Mouse (Mus musculus): ENCODE results near the gene Gjc1. TPM values are rescaled to one million over a fixed set of nuclear protein-coding genes. Genes with fewer than 3 reads are reported as not detected.

Gene Gjc1
- polyA plus RNA-seq, 1 experiment: 3.7 TPM

DNA sequence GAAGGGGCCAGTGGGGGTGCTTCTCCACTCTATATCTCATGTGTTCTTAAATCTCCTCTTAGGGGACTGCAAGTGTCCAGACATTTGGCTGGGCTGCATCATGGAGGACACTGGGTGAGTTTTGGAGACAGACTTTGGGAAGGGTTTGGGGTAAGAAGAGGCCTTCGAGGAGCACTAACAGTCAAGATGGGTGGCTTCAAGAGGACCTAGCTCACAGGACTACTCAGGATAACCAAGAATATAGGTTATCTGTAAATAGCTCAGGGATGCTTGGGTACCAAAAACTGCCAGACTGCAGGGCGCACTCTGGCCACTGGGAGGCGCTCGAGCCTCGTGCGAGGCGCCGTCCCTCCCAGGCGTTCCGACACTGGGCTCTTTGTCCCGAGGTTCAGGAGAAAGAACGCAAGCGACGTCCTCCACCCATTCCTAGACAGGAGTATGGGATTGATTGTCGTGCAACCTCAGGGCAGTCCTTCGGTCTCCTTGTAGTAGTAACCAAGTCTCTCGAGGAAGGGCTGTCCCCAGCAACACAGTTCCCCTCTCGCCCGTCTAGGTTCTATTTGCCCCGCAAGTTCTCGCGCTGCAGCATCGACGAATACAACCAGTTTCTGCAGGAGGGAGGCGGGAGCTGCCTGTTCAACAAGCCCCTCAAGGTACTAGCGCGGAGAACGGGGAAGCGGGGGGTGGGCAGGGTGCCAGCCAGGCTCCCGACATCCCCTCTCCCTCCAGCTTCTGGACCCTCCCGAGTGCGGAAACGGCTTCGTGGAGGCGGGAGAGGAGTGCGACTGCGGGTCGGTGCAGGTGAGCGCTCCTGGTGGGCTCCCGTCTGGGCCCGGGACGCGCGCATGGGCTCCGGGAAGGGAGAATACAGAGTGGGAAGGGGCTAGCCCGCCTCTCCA is 45.5 kb downstream of the Gjc1 start:
- peak; percentile 43 for DNase-seq (ENCODE audit: low read depth, low spot score)
- WGBS: 1% methylated on average over 46 of the region's 46 CpGs

DNA sequence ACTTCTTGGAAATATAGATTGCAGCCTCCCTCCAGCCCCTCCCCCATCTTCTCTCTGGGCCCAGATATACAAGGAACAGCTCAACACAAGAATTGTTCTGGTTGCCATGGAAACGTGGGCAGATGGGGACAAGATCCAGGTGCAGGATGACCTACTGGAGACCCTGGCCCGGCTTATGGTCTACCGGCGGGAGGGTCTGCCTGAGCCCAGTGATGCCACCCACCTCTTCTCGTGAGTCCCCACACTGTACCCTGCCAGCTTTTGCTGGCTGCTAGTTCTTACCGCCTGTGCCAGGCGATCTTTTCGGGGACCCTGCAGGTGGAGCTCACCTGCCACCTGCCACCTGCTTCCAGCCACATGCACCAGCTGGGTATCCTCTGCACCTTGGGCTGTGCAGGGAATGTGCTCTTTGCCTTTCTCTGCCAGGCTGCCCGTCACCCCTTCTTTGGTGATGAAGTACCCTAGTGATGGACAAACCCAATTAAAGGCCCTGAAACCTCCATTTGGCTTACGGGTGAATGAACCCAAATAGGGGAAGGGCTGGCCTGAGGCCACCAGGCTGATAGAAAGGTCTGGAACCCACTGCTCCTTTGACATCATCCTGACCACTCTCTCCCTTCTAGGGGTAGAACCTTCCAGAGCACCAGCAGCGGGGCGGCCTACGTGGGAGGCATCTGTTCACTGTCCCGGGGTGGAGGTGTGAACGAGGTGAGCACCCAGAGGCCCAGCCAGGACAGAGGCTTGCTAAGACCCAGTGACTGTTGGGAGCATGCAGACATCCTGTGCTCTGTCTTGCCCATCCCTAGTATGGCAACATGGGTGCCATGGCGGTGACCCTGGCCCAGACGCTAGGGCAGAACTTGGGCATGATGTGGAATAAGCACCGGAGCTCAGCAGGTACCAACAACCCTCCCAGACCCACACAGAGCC is 46.5 kb downstream of the Gjc1 start:
- whole genome bisulfite sequencing: 68% methylated on average over 18 of the region's 18 CpGs

DNA sequence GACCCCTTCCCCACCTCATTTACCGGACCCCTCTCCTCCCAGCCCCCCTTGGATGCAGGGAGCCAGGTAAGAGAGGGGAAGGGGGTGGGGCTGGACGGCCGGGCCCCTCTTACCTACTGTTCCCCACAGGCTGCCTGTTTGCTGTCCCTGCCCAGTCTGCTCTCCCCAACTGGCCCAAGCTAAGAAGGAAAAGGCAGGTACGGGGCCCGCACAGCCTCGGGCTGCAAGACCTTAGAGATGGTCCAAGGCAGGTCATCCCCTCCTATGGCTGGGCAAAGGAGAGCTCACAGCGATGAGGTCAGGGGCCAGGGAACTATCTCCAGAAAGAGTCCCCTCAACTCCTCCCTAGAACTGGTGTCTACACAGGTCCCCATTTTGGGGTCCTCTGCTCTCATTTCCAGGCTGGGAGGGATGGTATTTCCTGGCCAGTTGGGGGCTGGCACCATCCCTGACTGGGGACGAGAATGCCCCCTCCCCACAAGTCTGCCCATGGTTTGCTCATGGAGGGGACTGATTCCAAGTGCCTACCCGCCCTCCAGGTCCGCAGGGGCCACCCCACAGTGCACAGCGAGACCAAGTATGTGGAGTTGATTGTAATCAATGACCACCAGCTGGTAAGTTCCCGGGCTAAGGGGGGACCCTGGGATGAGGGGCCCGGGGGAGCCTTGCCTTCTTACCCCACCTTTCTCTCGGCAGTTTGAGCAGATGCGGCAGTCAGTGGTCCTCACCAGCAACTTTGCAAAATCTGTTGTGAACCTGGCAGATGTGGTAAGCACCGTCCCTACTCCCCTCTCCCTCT is 47.4 kb downstream of the Gjc1 start:
- no peak for DNase-seq (ENCODE audit: low read depth, low spot score)

More for the DNA sequence above, 46.5 kb downstream of the Gjc1 start:
- no peak for DNase-seq (ENCODE audit: low read depth, low spot score)

DNA sequence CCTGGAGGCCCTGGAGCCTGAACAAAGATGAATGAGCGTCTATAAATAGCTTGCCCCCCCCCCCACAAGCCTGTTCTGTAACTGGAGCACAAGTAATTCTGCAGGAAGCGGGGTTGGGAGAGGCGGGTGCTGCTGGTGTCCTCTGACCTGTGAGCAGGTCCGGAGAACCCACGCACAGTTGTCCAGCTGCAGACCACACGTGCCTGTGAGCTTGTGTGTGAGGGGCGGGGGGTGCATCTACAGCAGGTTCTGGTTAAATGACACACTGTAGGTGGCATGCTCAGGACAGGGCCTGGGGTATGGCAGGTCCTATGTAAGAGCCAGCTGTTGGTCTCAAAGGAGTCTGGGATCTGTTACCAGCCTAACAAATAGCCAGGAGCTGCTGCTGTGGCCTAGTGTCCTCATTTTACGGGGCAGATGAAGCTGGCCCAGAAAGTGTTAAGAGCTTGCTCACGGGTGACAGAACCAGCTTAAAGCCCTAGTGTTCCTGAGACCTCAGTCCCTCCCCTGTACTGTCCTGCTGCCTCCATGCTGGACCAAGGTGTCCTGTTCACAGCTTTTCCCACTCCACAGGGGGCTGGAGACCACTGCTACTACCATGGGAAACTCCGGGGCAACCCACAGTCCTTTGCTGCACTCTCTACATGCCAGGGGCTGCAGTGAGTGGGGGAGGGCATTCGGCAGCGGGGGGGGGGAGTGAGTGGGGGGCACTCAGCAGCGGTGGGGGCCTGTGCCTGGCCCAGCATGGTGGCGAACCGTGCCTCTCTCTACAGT is 48.7 kb downstream of the Gjc1 start:
- WGBS: 53% methylated on average over 15 of the region's 15 CpGs
- DNase-seq (ENCODE audit: low read depth, low spot score): no peak

More for the DNA sequence above, 47.4 kb downstream of the Gjc1 start:
- 45% methylated on average over 16 of the region's 16 CpGs for WGBS

DNA sequence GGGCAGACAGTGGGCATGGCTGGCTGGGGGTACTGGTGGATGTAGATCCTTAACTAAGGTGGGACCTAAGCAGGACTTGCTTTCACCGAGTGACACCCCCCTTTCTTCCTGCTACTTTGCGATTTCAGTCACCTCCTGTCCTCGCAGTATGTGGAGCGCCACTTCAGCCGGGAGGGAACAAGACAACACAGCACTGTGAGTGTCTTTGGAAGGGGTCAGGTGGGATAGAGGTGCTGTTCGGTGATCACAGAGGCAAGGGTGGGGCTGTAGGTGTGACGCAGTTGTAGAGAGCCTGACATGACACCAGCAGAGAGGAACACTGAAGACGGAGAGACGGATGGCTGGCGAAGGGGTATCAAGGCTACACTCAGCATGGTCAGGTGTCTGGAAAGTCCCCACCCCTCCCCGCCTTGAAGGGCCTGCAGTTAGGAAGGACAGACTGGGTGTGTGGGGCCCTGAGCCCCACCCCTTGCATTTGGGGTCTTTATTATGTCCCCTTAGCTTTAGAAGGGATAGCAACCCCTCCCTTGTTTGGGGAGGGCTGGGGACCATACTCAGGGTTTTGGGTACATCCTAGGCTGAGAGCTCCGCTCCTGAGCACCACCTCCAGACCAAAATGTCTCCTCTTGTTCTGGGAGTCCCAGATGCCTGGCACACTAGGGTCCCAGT is 49.4 kb downstream of the Gjc1 start:
- 71% methylated on average over 12 of the region's 12 CpGs for WGBS
- DNase-seq (ENCODE audit: low read depth, low spot score): no peak

DNA sequence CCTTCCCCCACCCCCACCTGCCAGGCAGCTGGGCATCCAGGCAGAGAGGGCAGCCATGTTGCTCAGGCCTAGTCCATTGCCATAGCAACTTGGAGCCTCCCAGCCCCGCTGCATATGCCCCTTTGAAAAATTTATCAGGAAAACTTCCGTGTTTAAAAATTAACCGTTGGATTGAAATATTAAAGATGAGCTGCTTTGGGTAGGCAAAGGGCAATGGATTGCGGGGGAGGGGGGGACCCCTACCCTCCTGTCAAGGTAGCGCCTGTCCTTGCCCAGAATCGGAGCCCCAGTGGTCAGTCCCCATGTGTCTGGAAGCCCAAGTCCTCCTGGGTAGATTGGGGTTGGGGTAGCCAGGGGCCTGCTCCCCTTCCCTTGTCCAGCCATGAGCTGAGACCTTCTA is 50.4 kb downstream of the Gjc1 start:
- WGBS: 77% methylated on average over 6 of the region's 6 CpGs

DNA sequence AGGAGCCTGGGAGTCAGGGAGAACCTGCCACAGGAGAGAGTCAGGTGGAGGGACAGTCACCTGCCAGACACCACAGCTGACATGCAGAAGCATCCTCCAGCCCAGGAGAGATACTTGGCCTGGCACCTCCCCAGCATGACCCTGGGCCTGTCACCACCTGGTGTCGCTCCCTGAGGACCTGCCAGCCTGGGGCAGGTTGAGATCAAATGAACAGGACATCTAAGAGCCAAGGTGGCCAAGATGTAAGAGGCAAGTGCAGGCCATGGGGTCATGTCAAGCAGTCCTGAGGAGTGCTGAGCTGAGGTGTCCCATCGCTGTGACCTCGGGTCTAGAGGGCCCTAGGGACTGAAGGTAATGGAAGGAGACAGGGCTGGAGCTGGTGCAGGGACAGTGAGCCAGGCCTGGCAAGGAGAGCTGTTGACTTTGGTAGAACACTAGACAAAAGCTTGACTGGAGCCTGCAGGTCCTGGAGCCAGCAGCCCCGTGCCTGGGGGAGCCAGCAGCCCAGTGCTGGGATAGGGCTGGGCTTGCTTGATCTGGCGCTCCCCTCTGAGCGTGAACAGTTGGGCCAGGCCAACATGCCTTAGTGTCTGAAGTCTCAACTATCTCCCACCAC is 52.3 kb downstream of the Gjc1 start:
- 75% methylated on average over 6 of the region's 6 CpGs for WGBS
- no peak for DNase-seq (ENCODE audit: low read depth, low spot score)

More for the DNA sequence above, 50.4 kb downstream of the Gjc1 start:
- DNase-seq (ENCODE audit: low read depth, low spot score): no peak

DNA sequence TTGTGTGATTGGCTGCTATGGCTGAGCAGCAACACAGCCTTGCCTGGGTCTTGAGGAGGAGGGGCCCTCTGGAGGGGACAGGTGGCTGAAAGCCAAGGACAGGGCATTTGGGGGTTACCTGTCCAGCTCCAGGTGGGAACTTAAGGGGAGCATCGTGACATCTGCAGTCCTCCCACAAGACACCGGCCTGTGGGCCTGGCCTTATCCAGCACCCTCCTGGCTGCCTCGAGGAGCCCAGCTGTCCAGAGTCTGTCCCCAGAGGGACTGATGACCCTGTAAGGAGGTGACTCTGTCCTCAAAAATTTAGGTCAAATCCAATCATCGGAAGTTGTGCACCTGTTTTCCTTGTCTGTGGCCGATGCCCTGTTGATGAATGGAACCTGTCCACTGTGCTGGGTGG is 54.1 kb downstream of the Gjc1 start:
- 74% methylated on average over 5 of the region's 5 CpGs for WGBS

DNA sequence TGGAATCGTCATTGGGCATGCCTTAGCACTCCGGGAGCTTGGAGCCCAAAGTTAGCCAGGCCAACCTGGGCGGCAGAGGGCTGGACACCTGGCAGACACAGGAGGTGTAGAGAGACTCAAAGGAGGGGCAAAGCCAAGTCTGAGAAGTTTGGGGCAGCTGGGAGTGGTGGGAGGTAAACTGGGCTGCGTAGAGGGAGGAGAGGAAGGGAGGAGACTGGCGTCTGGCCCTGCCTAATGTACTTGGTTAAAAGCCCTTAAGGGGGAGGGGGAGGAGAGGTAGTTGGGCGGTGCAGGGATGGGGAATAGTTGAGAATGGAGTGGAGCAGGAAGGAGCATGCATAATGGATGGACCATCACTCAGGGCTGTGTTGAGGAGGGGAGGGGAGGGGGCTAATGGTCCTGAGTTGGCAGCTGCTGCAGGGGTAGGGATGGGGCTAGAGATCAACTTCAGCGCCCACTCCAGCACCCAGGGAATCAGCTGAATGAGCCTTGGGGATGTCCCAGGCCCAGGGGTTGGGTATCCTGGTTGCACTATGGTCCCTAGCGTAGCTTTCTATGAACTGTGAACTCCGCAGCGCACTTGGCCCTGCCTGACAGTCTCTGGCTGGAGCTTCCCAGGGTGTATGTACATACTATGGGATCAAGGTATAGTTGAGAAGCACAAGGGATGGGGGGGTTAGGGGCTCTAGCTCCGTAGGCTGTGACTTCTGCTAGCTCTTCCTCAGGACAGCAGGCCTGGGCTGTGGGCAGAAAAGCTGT is 56.3 kb downstream of the Gjc1 start:
- no peak for DNase-seq (ENCODE audit: low read depth, low spot score)
- 74% methylated on average over 11 of the region's 11 CpGs for WGBS

More for the DNA sequence above, 54.1 kb downstream of the Gjc1 start:
- DNase-seq (ENCODE audit: low read depth, low spot score): no peak

DNA sequence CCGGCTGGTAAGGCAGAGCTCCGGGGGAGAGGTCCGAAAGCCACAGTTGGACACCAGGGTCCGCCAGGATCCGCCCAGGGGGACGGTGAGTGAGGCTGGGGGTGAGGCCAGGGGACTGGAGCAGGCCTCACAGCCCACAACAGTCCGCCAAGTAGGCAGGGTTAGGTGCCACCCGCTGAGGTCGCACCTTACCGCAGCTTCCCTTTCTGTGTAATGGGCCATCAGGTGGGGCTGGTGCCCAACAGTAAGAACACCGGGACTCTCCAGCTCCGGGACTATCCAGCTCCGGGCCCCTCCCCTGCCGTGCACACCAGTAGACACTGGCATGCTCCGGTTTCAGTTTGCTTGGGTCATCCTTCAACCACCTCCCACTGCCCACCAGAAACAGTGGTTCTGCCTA is 57.3 kb downstream of the Gjc1 start:
- 20% methylated on average over 15 of the region's 15 CpGs for WGBS
- no peak for DNase-seq (ENCODE audit: low read depth, low spot score)

DNA sequence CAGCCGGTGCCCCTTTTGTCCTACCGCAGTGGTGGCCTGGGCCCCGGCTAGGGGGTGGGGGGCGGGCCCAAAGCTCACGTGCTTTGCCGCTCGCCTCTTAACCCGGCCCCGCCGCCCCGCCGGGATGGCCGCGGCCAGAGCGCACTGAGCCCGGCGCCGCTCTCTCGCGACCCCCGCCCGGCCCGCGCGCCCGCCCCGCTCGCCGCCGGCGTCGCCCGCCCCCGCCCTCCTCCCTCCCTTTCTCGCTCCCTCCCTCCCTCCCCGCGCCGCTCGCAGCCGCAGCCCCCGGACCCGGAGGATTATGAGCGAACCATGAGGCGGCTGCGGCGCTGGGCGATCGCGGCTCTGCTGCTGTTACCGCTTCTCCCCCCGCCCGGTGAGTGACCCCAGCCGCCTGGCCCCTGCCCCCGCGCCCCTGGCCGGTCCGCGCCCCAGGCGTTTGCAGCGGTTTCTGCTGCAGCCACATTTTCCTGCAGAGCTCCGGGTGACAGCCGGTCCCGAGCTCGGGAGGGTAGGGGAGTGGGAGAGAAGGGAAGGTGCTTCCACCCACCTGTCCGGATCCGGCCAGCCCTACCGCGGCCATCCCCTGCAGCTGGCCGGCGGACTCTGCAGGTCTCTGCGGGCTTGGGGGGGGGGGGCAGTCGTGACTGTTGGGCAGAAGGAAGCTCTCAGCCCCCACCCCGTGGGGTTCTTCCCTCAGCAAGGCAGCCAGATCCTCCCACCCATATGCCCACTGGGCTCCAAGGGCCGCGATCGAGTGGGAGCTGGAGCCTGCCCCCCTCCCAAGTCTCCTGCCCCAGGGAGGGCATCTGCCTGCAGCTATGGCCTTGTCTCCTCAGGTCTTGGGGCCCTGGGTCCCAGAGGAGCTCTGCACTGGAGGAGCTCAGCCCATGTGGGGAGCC is 57.9 kb downstream of the Gjc1 start, which contains the start of gene Adam11:
Gene Adam11, plus strand, starts transcription at position 131 of the 902 bp plus-strand sequence.
- DNase-seq (ENCODE audit: low read depth, low spot score): no peak
- 3% methylated on average over 72 of the region's 76 CpGs for WGBS

DNA sequence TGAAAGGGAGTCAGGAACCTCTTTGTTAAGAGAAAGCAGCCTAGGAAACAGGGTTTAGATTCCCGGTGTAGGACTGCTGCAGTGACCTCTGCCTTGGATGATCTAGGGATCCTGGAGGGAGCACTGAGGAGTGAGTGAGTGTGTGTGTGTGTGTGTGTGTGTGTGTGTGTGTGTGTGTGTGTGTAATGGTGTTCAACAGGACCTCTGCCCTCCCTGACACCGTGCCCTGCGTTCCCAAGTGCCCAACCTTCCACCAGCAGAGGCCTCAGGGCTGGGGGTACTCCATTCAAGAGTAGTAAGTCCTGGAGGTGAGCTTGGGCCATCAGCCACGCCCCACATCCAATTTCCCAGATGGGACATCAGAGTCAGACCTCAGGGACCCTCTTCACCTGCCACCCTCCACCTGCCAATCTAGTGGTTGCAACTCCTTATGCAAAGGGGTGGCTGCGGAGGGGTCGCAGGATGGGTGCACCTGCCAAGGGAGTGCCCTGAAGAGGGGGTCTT is 58.6 kb downstream of the Gjc1 start:
- no peak for DNase-seq (ENCODE audit: low read depth, low spot score)
- WGBS: 46% methylated on average over 6 of the region's 6 CpGs

DNA sequence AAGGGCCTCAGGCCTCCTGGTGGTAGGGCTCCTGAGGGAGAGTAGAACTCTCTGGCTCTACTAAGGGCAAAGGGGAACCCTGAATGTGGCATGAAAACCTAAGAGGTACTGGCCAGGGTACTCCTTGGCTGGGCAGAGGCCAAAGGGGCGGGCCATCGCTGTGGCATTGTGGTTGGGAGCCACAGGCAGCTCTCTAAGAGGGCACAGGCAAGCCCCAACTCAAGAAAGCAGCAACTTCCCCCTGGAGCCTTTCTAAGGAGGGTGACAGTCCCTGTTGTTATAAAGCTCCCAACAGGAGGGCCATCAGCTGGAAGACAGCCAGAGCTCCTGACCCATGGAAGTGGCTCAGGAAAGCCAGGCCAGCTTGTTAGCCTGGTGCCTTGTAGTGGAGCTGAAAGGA is 60.5 kb downstream of the Gjc1 start:
- DNase-seq (ENCODE audit: low read depth, low spot score): no peak
- 83% methylated on average over 2 of the region's 2 CpGs for WGBS

DNA sequence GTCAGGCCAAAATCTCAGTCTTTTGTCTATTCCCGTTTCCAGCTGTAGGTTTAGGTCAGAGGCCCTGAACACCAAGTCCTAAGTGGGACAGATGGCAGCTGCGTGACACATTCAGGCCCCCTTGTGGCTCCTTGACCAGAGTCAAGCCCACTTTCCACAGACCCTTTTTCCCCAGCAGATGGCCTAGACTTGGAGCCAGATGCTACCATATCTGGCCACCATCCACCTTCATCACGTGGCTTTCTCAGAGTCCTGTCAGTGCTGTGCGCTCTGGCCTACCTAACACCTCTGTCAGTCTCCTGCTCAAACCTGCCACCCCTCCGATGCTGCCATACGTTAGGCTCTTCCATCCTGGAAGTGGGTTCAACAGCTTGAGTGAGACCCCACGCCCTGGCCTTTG is 64.1 kb downstream of the Gjc1 start:
- no peak for DNase-seq (ENCODE audit: low read depth, low spot score)

DNA sequence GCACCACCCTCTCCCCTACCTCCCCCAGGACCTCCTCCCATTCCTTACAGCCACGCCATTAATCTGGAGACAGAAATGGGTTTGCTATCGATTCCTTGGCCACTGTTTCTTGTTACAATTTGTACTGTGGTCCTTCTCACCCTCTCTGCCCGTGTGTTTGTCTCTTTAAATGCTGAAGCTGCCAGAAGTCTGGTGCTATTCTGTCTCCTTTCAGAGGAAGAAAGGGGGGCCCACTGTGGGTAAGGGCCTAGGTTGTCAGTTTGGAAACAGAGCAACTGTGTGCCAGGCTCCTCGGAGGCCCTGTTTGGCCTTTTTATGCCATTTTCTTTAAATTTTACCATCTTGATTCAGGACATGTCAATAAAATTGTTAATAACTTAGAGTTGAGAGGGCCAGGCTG is 65.1 kb downstream of the Gjc1 start:
- 45% methylated on average over 4 of the region's 4 CpGs for WGBS
- no peak for DNase-seq (ENCODE audit: low read depth, low spot score)

More for the DNA sequence above, 64.1 kb downstream of the Gjc1 start:
- WGBS: 82% methylated on average over 7 of the region's 7 CpGs

All from large intestine, adult 2 months (tissue).